Mouse (Mus musculus): ENCODE measurements at regions not wholly inside any gene's neighbourhood (a gene's known extent, or its start where the extent isn't known, plus 50 kb on each side); places are given as distances from the start of the nearest gene placed in this dataset.

DNA sequence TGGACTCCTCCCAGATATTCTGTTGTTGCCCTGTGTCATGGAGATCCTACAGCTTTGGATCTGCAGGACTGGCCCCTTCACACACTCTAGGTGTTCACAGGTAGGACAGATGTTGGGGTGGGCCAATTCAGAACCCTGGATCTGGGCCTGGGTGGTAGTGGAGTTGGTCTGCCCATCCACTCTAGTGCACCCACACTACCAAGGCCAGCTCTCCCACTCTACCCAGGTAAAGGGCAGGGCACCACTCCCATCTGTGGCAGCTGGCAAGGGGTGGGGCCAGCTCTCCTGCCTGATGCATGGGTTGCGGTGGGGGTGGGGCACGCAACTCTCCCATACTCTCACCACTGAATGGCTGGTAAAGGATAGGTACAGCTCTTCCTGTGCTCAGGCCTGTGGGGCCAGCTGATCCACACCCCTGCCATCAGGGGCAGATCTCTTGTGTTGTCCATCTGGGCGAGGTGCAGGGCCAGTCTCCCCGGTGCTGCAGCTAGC lies 76.5 kb downstream of the Gja1 start:
- no peak for TF ChIP-seq CTCF (IDR thresholded peaks at IDR 0.05)
- in situ Hi-C loops (cut with MboI; ENCODE audit: low pct_unique_long_range_greater_than_20kb): no loop called here
- no peak for DNase-seq (ENCODE audit: low read depth, low spot score)
- no peaks in the 10 kb centered on the region for H3K27me3 ChIP-seq
- no peak for ATAC-seq
- CTCF ChIA-PET: interaction anchor here (1.1 to 1.6 kb wide), 2 partner anchors 11 to 33 kb away, joined by 3 read pairs; no protein-coding TSS in a partner anchor
- POLR2A ChIA-PET: no interaction called here

DNA sequence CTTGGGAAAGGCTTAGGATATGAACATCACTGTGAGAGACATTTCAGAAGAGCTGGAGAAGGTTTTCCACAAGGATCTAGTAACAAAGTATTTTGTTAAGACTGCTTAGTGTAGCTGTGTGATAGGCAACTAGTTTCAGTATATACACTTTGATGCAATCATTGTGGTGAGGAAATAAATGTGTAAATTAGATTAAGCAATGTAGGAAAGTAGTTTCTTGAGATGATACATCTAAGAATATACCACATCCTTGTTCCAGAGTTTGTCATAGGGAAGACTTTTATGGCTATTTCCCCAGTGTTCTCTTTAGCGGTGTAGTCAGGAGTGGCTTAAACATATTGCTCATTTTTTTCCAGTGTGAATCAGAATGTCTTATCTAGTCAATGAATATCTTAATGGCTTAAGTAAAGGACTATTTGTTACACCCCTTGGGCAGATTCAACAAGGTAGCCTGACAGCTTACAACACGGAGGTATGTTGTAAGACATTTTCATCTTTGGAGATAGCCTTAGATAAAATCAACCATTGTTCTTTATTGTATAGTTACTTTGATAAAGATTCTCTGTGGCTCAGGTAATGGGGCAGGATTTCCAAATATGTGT lies 78.8 kb downstream of the Gja1 start:
- no peaks in the 10 kb centered on the region for H3K27me3 ChIP-seq
- in situ Hi-C loops (cut with MboI; ENCODE audit: low pct_unique_long_range_greater_than_20kb): no loop called here

DNA sequence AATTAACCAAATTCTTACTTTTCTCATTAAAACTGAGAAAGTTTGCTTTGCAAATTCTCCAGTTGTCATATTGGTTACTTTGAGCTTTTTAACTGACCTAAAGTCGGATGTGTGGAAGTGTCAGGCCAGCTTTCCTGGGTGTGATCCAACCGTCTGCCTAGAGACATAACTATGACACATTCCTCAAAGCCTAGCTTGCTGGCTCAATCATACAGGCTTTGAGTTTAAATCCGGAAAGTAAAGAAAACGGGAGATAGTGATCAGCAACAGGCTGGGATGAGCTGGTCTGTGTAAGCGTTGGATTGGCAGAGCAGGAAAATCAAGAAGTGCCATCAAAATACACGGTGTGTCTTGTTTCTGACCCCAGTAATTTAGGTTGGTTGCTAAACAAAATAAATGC lies 91.4 kb downstream of the Gja1 start:
- CTCF ChIA-PET: interaction anchor here (2.5 kb wide), 1 partner anchor 13 kb away, joined by 8 read pairs; no protein-coding TSS in a partner anchor
- H3K27me3 ChIP-seq: no peaks in the 10 kb centered on the region
- POLR2A ChIA-PET: no interaction called here
- no peak for ATAC-seq
- TF ChIP-seq CTCF (IDR thresholded peaks at IDR 0.05): no peak
- no peak for DNase-seq (ENCODE audit: low read depth, low spot score)
- in situ Hi-C loops (cut with MboI; ENCODE audit: low pct_unique_long_range_greater_than_20kb): no loop called here

More for the DNA sequence above, 78.8 kb downstream of the Gja1 start:
- ChIA-PET POLR2A (no interaction called here), CTCF (interaction anchor here (1.5 kb wide), 1 partner anchor 21 kb away, joined by 3 read pairs; no protein-coding TSS in a partner anchor)
- ATAC-seq (no peak), DNase-seq (ENCODE audit: low read depth, low spot score) (no peak)
- TF ChIP-seq CTCF (IDR thresholded peaks at IDR 0.05): no peak

- in situ Hi-C loops (cut with MboI; ENCODE audit: low pct_unique_long_range_greater_than_20kb): no loop called here
- ATAC-seq: peak; percentile 44
- TF ChIP-seq CTCF (IDR thresholded peaks at IDR 0.05): no peak
- DNase-seq (ENCODE audit: low read depth, low spot score): no peak
- no peaks in the 10 kb centered on the region for H3K27me3 ChIP-seq
- CTCF ChIA-PET: interaction anchor here (2.5 kb wide), 1 partner anchor 12 kb away, joined by 8 read pairs; no protein-coding TSS in a partner anchor
- POLR2A ChIA-PET: no interaction called here
These were observed 92.0 kb downstream of the Gja1 start for GRCm38 (mm10) chr10:56468993-56469712.

DNA sequence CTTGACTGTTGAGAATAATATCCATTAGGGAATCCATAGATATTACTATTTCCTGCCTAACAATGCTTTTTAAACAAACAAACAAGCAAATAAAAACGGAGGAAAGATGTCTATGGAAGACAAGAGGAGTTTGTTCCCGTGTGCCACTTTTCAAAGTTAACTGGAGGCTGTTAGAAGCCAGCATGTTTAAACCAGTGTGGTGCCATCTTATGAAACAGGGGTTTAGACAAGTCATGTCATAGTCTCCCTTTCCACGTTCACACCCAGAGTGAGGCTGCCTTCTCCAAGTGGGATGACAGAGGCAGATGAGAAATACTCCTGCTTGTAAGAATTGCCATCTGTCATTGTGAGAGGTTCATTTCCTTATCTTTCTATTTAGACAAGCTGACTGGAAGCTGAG lies 92.8 kb downstream of the Gja1 start:
- H3K27me3 ChIP-seq: no peaks in the 10 kb centered on the region
- no peak for TF ChIP-seq CTCF (IDR thresholded peaks at IDR 0.05)
- CTCF ChIA-PET: interaction anchor here (0.8 kb wide), 1 partner anchor 10 kb away, joined by 3 read pairs; no protein-coding TSS in a partner anchor
- no peak for DNase-seq (ENCODE audit: low read depth, low spot score)
- no peak for ATAC-seq
- POLR2A ChIA-PET: no interaction called here
- in situ Hi-C loops (cut with MboI; ENCODE audit: low pct_unique_long_range_greater_than_20kb): no loop called here

- POLR2A ChIA-PET: no interaction called here
These were observed 97.8 kb downstream of the Gja1 start for GRCm38 (mm10) chr10:56474951-56475350.

DNA sequence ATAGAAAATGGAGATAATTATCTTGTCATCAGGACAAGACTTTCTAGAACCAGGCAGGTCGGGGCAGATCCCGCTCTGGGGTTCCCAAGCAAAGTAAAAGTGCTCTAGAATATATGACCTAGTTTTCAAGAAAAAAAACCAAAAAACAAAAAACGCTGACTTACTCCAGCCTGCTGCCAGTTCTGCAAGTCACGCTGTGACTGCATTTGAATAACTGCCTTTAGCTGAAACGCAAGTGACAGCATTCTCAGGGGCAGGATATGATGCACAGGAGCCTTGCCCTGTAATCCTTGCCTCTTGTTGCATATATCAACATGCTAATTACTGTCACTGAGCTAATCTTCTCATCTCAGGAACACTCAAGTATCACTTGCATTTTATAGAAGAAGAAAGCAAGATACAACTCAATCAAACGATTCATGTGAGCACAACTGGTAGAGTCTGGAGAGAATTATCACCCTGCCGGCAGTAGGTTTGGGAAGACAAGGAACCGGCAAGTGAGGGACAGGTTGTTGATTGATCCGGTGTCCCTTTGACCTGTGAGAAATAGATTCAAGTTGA lies 105.1 kb downstream of the Gja1 start:
- in situ Hi-C loops (cut with MboI; ENCODE audit: low pct_unique_long_range_greater_than_20kb): no loop called here
- TF ChIP-seq CTCF (IDR thresholded peaks at IDR 0.05): no peak
- POLR2A ChIA-PET: interaction anchor here (0.7 kb wide), 1 partner anchor 531 kb away, joined by 3 read pairs; no protein-coding TSS in a partner anchor
- CTCF ChIA-PET: interaction anchor here (1.2 to 2.6 kb wide), 5 partner anchors 10 to 520 kb away, joined by 3 to 8 read pairs (median 4); no protein-coding TSS in a partner anchor
- no peaks in the 10 kb centered on the region for H3K27me3 ChIP-seq
- no peak for DNase-seq (ENCODE audit: low read depth, low spot score)
- ATAC-seq: no peak

More at GRCm38 (mm10) chr10:56474951-56475350, 97.8 kb downstream of the Gja1 start:
- ATAC-seq (no peak), DNase-seq (ENCODE audit: low read depth, low spot score) (no peak)
- H3K27me3 ChIP-seq: no peaks in the 10 kb centered on the region
- in situ Hi-C loops (cut with MboI; ENCODE audit: low pct_unique_long_range_greater_than_20kb): no loop called here
- CTCF ChIA-PET: interaction anchor here (0.9 kb wide), 1 partner anchor 26 kb away, joined by 3 read pairs; no protein-coding TSS in a partner anchor
- no peak for TF ChIP-seq CTCF (IDR thresholded peaks at IDR 0.05)

DNA sequence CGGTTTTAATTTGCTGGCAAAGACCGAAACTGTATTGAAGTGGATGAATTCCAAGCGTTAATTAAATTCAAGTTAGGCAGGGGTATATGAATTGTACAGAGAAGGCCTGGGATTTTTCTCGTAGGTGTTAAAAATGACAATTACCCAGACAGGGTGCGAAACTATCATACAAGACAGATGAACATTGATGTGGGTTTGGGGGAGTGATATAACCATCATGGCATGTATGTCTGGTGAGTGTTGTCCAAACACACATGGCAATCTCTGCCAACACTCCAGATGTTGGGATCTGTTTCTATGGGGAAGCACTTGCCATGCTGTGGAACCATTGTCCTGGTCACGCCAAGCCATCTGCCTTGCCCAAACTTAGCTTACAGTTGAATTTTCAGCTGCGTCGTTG lies 107.8 kb downstream of the Gja1 start:
- in situ Hi-C loops (cut with MboI; ENCODE audit: low pct_unique_long_range_greater_than_20kb): loop anchor here (5.0 kb wide), 1 partner anchor 103 kb away; no protein-coding TSS in a partner anchor
- no peak for TF ChIP-seq CTCF (IDR thresholded peaks at IDR 0.05)
- H3K27me3 ChIP-seq: no peaks in the 10 kb centered on the region
- no peak for ATAC-seq
- CTCF ChIA-PET: no interaction called here
- POLR2A ChIA-PET: no interaction called here
- no peak for DNase-seq (ENCODE audit: low read depth, low spot score)

DNA sequence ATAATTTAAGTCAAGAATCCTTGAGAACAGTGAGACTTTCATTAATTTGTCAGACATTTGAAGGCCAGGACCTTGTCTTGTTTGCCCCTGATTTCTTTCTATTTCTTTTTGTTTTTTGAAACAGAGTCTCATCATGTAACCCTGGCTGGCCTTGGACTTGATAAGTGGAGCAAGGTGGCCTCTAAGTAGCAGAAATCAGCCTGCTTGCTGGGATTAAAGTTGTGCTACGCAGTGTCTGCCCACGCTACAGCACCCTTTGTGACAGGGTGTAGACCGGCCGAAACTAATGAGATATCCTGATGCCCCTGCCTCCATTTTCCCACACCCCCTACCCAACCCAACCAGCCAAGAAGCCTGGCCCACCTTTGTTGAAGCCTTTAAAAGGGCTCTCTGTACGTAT lies 108.6 kb downstream of the Gja1 start:
- in situ Hi-C loops (cut with MboI; ENCODE audit: low pct_unique_long_range_greater_than_20kb): loop anchor here (5.0 kb wide), 1 partner anchor 103 kb away; no protein-coding TSS in a partner anchor
- no peak for TF ChIP-seq CTCF (IDR thresholded peaks at IDR 0.05)
- POLR2A ChIA-PET: interaction anchor here (0.6 kb wide), 1 partner anchor 89 kb away, joined by 3 read pairs; no protein-coding TSS in a partner anchor
- ATAC-seq (no peak), DNase-seq (ENCODE audit: low read depth, low spot score) (no peak)
- CTCF ChIA-PET: no interaction called here
- H3K27me3 ChIP-seq: no peaks in the 10 kb centered on the region

GRCm38 (mm10) chr10:56486584-56486983 lies 109.5 kb downstream of the Gja1 start:
- peak; percentile 89 for DNase-seq (ENCODE audit: low read depth, low spot score)
- in situ Hi-C loops (cut with MboI; ENCODE audit: low pct_unique_long_range_greater_than_20kb): loop anchor here (5.0 kb wide), 1 partner anchor 104 kb away; no protein-coding TSS in a partner anchor
- no peak for TF ChIP-seq CTCF (IDR thresholded peaks at IDR 0.05)

More at GRCm38 (mm10) chr10:56486584-56486983, 109.5 kb downstream of the Gja1 start:
- ChIA-PET POLR2A (interaction anchor here (0.6 kb wide), 1 partner anchor 88 kb away, joined by 3 read pairs; no protein-coding TSS in a partner anchor), CTCF (interaction anchor here (0.7 kb wide), 1 partner anchor 34 kb away, joined by 3 read pairs; no protein-coding TSS in a partner anchor)
- ATAC-seq: peak; percentile 100
- no peaks in the 10 kb centered on the region for H3K27me3 ChIP-seq
